In genomic region chr1:187841629-187842028, GRCm38 (mm10) we compare ENCODE assay signal across 20 mouse cellular contexts.
DNase-seq lines count a peak whose midpoint lies in the region; ATAC-seq and TF ChIP-seq lines count a peak whose summit lies in the region.
"Had no signal": no experiment of that assay in that cellular context is flagged by ENCODE, and none has a peak within 500 bp of the region (broad histone marks: within the 10 kb centered on the region; RNA-seq: fewer than 3 reads in every experiment).

No protein-coding gene starts in this region.

- no peak overlapping the region for H3K4me3 ChIP-seq in heart, embryonic 10.5 days
- no peak overlapping the region for H3K4me3 ChIP-seq in heart, embryonic 13.5 days
- no peak overlapping the region for H3K4me3 ChIP-seq in heart, postnatal 0 days (ENCODE audit: low read depth, low read length)
- H3K4me3 ChIP-seq: embryonic facial prominence, embryonic 15.5 days; erythroblast, embryonic 14.5 days; forebrain, embryonic 10.5 days; hindbrain, embryonic 15.5 days had no signal

- TF ChIP-seq EP300 in heart, postnatal 0 days (IDR thresholded peaks at IDR 0.05; ENCODE audit: low read depth): no peak

- H3K36me3 ChIP-seq in heart, embryonic 10.5 days: no peaks in the 10 kb centered on the region
- no peaks in the 10 kb centered on the region for H3K36me3 ChIP-seq in heart, embryonic 13.5 days
- H3K36me3 ChIP-seq in heart, postnatal 0 days (replicated peaks; ENCODE audit: control insufficient read depth, insufficient read depth, low read length): no peaks in the 10 kb centered on the region
- H3K36me3 ChIP-seq: embryonic facial prominence, embryonic 15.5 days; forebrain, embryonic 10.5 days; hindbrain, embryonic 15.5 days had no signal

- H3K27me3 ChIP-seq in heart, embryonic 10.5 days (ENCODE audit: insufficient read depth, poor library complexity, severe bottlenecking): no peaks in the 10 kb centered on the region
- no peaks in the 10 kb centered on the region for H3K27me3 ChIP-seq in heart, embryonic 13.5 days (replicated peaks)
- no peaks in the 10 kb centered on the region for H3K27me3 ChIP-seq in heart, postnatal 0 days (ENCODE audit: control insufficient read depth, insufficient read depth, low read length)
- H3K27me3 ChIP-seq: embryonic facial prominence, embryonic 15.5 days; hindbrain, embryonic 15.5 days had no signal

- peak overlapping the region; percentile 65 for H3K27ac ChIP-seq in heart, embryonic 10.5 days
- H3K27ac ChIP-seq in heart, embryonic 13.5 days (replicated peaks): peak overlapping the region; percentile 38
- H3K27ac ChIP-seq in heart, postnatal 0 days (ENCODE audit: low read depth): peak overlapping the region; percentile 64
- H3K27ac ChIP-seq: embryonic facial prominence, embryonic 15.5 days; forebrain, embryonic 10.5 days; hindbrain, embryonic 15.5 days had no signal

- peaks cover 29% of the 10 kb centered on the region for H3K4me1 ChIP-seq in heart, embryonic 10.5 days
- peaks cover 38% of the 10 kb centered on the region for H3K4me1 ChIP-seq in heart, embryonic 13.5 days
- peaks cover 11% of the 10 kb centered on the region; the same call in 1 of the 2 replicates for H3K4me1 ChIP-seq in heart, postnatal 0 days (ENCODE audit: control insufficient read depth, insufficient read depth)
- H3K4me1 ChIP-seq: embryonic facial prominence, embryonic 15.5 days; hindbrain, embryonic 15.5 days had no signal

- 68% methylated on average over 8 of the region's 8 CpGs for WGBS in heart, embryonic 10.5 days
- WGBS in heart, embryonic 13.5 days: 63% methylated on average over 8 of the region's 8 CpGs
- WGBS in heart, postnatal 0 days: 55% methylated on average over 8 of the region's 8 CpGs

- peak; percentile 5 for DNase-seq in heart, adult 8-10 months (ENCODE audit: low spot score)
- no peak for DNase-seq in heart, postnatal 14 days
- DNase-seq in heart, embryonic 10.5 days (ENCODE audit: low spot score): no peak
- DNase-seq in heart, postnatal 0 days (ENCODE audit: low spot score): peak; percentile 45
- no peak for DNase-seq in urinary bladder, adult 18-20 months (ENCODE audit: low spot score in 2 of 2)
- no peak for DNase-seq in cerebellum, postnatal 14 days
- DNase-seq: adrenal gland, adult 2 months; adrenal gland, postnatal 25 days; cerebellum, adult 18-20 months; cerebellum, postnatal 10 days; embryo, embryonic 11 days; gastrocnemius, postnatal 36 days; kidney, adult 2 months had no signal

- ATAC-seq in heart, embryonic 13.5 days (ENCODE audit: extremely low read depth, insufficient number of reproducible peaks, low FRiP score, low TSS enrichment): no peak
- ATAC-seq in heart, postnatal 0 days (ENCODE audit: insufficient read depth, low read depth): peak; percentile 34; the same call in 1 of the 2 replicates
- ATAC-seq: forebrain, embryonic 14.5 days; intestine, embryonic 16.5 days had no signal

- H3K9me3 ChIP-seq in heart, embryonic 10.5 days: no peaks in the 10 kb centered on the region
- no peaks in the 10 kb centered on the region for H3K9me3 ChIP-seq in heart, embryonic 13.5 days
- H3K9me3 ChIP-seq in heart, postnatal 0 days (replicated peaks; ENCODE audit: control insufficient read depth, low read length): no peaks in the 10 kb centered on the region
- H3K9me3 ChIP-seq: embryonic facial prominence, embryonic 15.5 days; forebrain, embryonic 10.5 days; hindbrain, embryonic 15.5 days had no signal

- H3K4me2 ChIP-seq in heart, embryonic 13.5 days: no peak overlapping the region
- no peak overlapping the region for H3K4me2 ChIP-seq in heart, postnatal 0 days (ENCODE audit: low read depth, low read length)
- H3K4me2 ChIP-seq: embryonic facial prominence, embryonic 15.5 days; hindbrain, embryonic 15.5 days had no signal

- intact Hi-C loops in heart, postnatal 14 days (cut with DNase I): no loop called here

- H3K9ac ChIP-seq in heart, embryonic 13.5 days: no peak overlapping the region
- no peak overlapping the region for H3K9ac ChIP-seq in heart, postnatal 0 days (replicated peaks; ENCODE audit: low read depth, low read length)
- H3K9ac ChIP-seq: embryonic facial prominence, embryonic 15.5 days; hindbrain, embryonic 15.5 days had no signal

- no peak for TF ChIP-seq CTCF in heart, postnatal 0 days (IDR thresholded peaks at IDR 0.05; ENCODE audit: low read depth)

Comparison
In these comparisons a context has a peak if more than half of its experiments do, and no peak if none do; other contexts are left out.
1. DNase-seq: peak in heart, adult 8-10 months (single experiment) and heart, postnatal 0 days (single experiment); none in heart, postnatal 14 days (0 of 2), heart, embryonic 10.5 days (single experiment), urinary bladder, adult 18-20 months (0 of 2) and cerebellum, postnatal 14 days (0 of 2).
2. Peak in every context shown above with its lines, with median percentiles within 50 percentile points of each other: H3K27ac ChIP-seq.